Comparison of ENCODE assay signal across 8 mouse cellular contexts in the genomic region with DNA sequence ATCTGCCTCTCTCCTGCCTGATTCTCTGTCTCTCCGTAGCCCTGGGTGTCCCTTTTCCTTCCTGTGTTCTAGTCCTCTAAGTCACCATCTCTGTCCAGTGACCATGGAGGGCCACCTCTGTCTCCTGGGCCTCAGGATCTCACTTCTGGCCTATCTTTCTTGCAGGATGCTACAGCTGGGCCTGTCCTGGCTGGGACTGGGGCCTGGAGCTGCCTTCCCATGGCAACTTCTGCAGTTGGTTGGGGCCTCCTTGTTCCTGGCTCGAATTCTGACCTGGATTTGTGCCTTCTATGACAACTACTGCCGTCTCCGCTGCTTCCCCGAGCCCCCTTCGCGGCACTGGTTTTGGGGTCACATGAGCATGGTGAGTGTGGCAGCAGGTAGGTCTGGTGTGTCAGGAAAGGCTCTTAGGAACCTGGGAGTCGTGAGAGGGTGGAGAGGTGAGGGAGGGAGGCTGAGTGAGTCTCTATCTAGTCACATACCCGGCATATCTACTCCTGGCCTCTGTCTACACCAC. TPM values are rescaled to one million over a fixed set of nuclear protein-coding genes. Genes with fewer than 3 reads are reported as not detected.
A peak's percentile ranks its signal among the peaks of the same experiment; 100 is the strongest.
DNase-seq lines count a peak whose midpoint lies in the region; ATAC-seq and TF ChIP-seq lines count a peak whose summit lies in the region.

No protein-coding gene starts in this region.

- no peaks in the 10 kb centered on the region for H3K9me3 ChIP-seq in hindbrain, embryonic 12.5 days (replicated peaks)
- H3K9me3 ChIP-seq in liver, embryonic 16.5 days (replicated peaks; ENCODE audit: control insufficient read depth, low read length), result no peaks in the 10 kb centered on the region

- H3K9ac ChIP-seq in hindbrain, embryonic 12.5 days, result peak overlapping the region; percentile 68
- no peak overlapping the region for H3K9ac ChIP-seq in liver, embryonic 16.5 days (ENCODE audit: low read depth, low read length)

- 46% methylated on average over 9 of the region's 9 CpGs for WGBS in hindbrain, embryonic 12.5 days
- 58% methylated on average over 9 of the region's 9 CpGs for WGBS in liver, embryonic 16.5 days (ENCODE audit: insufficient replicate concordance)

- peaks cover 8% of the 10 kb centered on the region; the same call in 1 of the 2 replicates for H3K36me3 ChIP-seq in hindbrain, embryonic 12.5 days
- H3K36me3 ChIP-seq in liver, embryonic 16.5 days (ENCODE audit: control insufficient read depth, insufficient read depth), result no peaks in the 10 kb centered on the region

- no peak for TF ChIP-seq CTCF in layer of hippocampus, adult 2 months (conservative IDR thresholded peaks at IDR 0.05)
- no peak for TF ChIP-seq CTCF in cortical plate, adult 2 months (IDR thresholded peaks at IDR 0.05; ENCODE audit: extremely low read depth, insufficient read depth, low read length)

- ATAC-seq in hindbrain, embryonic 12.5 days (ENCODE audit: low FRiP score), result 0 out of 2 replicates have a peak, but pooled peaks have one; percentile 12
- ATAC-seq in liver, embryonic 16.5 days (ENCODE audit: low read depth), result no peak
- no peak for ATAC-seq in cerebellum, adult (ENCODE audit: insufficient number of reproducible peaks, low FRiP score, low TSS enrichment)

- H3K4me1 ChIP-seq in cortical plate, adult 2 months (ENCODE audit: control insufficient read depth, insufficient read depth, low read length), result 0 out of 2 replicates have a peak, but pooled peaks cover 3% of the 10 kb centered on the region
- peaks cover 20% of the 10 kb centered on the region for H3K4me1 ChIP-seq in hindbrain, embryonic 12.5 days
- no peaks in the 10 kb centered on the region for H3K4me1 ChIP-seq in liver, embryonic 16.5 days (ENCODE audit: control insufficient read depth, low read depth, low read length)

- H3K27me3 ChIP-seq in hindbrain, embryonic 12.5 days, result no peaks in the 10 kb centered on the region
- no peaks in the 10 kb centered on the region for H3K27me3 ChIP-seq in liver, embryonic 16.5 days (ENCODE audit: control insufficient read depth, insufficient read depth, low read depth, low read length)

- DNase-seq in layer of hippocampus, adult 2 months (ENCODE audit: low spot score in 2 of 2), result no peak
- no peak for DNase-seq in layer of hippocampus, adult 11-12 months (ENCODE audit: low spot score)
- no peak for DNase-seq in right cerebral cortex, adult 2 months (ENCODE audit: low spot score in 2 of 2)
- no peak for DNase-seq in adrenal gland, adult 18-20 months (ENCODE audit: low spot score in 2 of 2)

- peak overlapping the region; percentile 82 for H3K4me2 ChIP-seq in hindbrain, embryonic 12.5 days (replicated peaks)
- peak overlapping the region; percentile 80 for H3K4me2 ChIP-seq in liver, embryonic 16.5 days (ENCODE audit: low read depth, low read length)

- H3K27ac ChIP-seq in layer of hippocampus, adult 2 months, result peak overlapping the region; percentile 79
- H3K27ac ChIP-seq in cortical plate, adult 2 months (ENCODE audit: insufficient read depth, low read length), result peak overlapping the region; percentile 39; the same call in 1 of the 2 replicates
- peak overlapping the region; percentile 66; the same call in 1 of the 2 replicates for H3K27ac ChIP-seq in hindbrain, embryonic 12.5 days
- no peak overlapping the region for H3K27ac ChIP-seq in liver, embryonic 16.5 days (ENCODE audit: low read length)

- H3K4me3 ChIP-seq in layer of hippocampus, adult 2 months, result peak overlapping the region; percentile 53
- peak overlapping the region; percentile 50 for H3K4me3 ChIP-seq in cortical plate, adult 2 months (ENCODE audit: insufficient read depth, low read length)
- H3K4me3 ChIP-seq in hindbrain, embryonic 12.5 days, result peak overlapping the region; percentile 46
- peak overlapping the region; percentile 56 for H3K4me3 ChIP-seq in liver, embryonic 16.5 days (ENCODE audit: low read depth, low read length)

- TF ChIP-seq POLR2A in cortical plate, adult 2 months (IDR thresholded peaks at IDR 0.05; ENCODE audit: extremely low read depth, insufficient read depth, low read length), result no peak

RNA-seq across cellular contexts. Expression of gene Cyp4f17, which starts 0.9 kb away (rescaled TPM):
- 1 to 10 TPM; 3.2 to 4.4 TPM for total RNA-seq in layer of hippocampus, adult 2 months (2021)
- 3.7 and 4.2 TPM in 2 replicates for polyA plus RNA-seq in cortical plate, adult 2 months (2012; rRNA removed)
- 11.7 and 13.3 TPM in 2 replicates for polyA plus RNA-seq in hindbrain, embryonic 12.5 days (2016; fragmentation: Nextera tagmentation; extraction: Ambion mirVana)
- polyA plus RNA-seq in liver, embryonic 16.5 days (2015; fragmentation: Nextera tagmentation; extraction: Ambion mirVana), result 0.62 and 0.87 TPM in 2 replicates
- 10 to 100 TPM; 11.3 to 12.4 TPM for total RNA-seq in adrenal gland, adult 18-20 months (2021)

RNA-seq across cellular contexts. Expression of gene Cyp4f16, which starts 29.6 kb away (rescaled TPM):
- total RNA-seq in layer of hippocampus, adult 2 months (2021), result 1 to 10 TPM; 8.7 to 8.8 TPM
- polyA plus RNA-seq in cortical plate, adult 2 months (2012; rRNA removed), result 8.1 and 9.0 TPM in 2 replicates
- polyA plus RNA-seq in hindbrain, embryonic 12.5 days (2016; fragmentation: Nextera tagmentation; extraction: Ambion mirVana), result 21.9 and 25.8 TPM in 2 replicates
- 4.4 and 4.6 TPM in 2 replicates for polyA plus RNA-seq in liver, embryonic 16.5 days (2015; fragmentation: Nextera tagmentation; extraction: Ambion mirVana)
- 10 to 100 TPM in 1 of 2 experiments, 1 to 10 TPM in 1; 9.9 to 10.5 TPM for total RNA-seq in adrenal gland, adult 18-20 months (2021)

RNA-seq across cellular contexts. Expression of gene Cyp4f39, which starts 54.3 kb away (rescaled TPM):
- not detected for total RNA-seq in layer of hippocampus, adult 2 months (2021)
- polyA plus RNA-seq in cortical plate, adult 2 months (2012; rRNA removed), result not detected in 2 replicates
- 0.99 and 1.3 TPM in 2 replicates for polyA plus RNA-seq in hindbrain, embryonic 12.5 days (2016; fragmentation: Nextera tagmentation; extraction: Ambion mirVana)
- polyA plus RNA-seq in liver, embryonic 16.5 days (2015; fragmentation: Nextera tagmentation; extraction: Ambion mirVana), result 0.69 and 0.81 TPM in 2 replicates
- not detected for total RNA-seq in adrenal gland, adult 18-20 months (2021)
